In genomic region chr1:66467821-66468703, GRCm38 (mm10) we compare ENCODE assay signal across 8 mouse cellular contexts. TPM values are rescaled to one million over a fixed set of nuclear protein-coding genes. Genes with fewer than 3 reads are reported as not detected.
A peak's percentile ranks its signal among the peaks of the same experiment; 100 is the strongest.
DNase-seq lines count a peak whose midpoint lies in the region; ATAC-seq lines count a peak whose summit lies in the region.

Gene Unc80, plus strand, starts transcription at chr1:66468367.

- H3K9me3 ChIP-seq in heart, embryonic 12.5 days (replicated peaks), result no peaks in the 10 kb centered on the region
- H3K9me3 ChIP-seq in liver, embryonic 15.5 days (replicated peaks), result no peaks in the 10 kb centered on the region

- H3K4me1 ChIP-seq in heart, embryonic 12.5 days (replicated peaks), result no peaks in the 10 kb centered on the region; the same call in 1 of the 2 replicates
- H3K4me1 ChIP-seq in liver, embryonic 15.5 days (replicated peaks), result no peaks in the 10 kb centered on the region

- no peak within 1 kb of the TSS; the same call in 1 of the 2 replicates for H3K9ac ChIP-seq in heart, embryonic 12.5 days
- H3K9ac ChIP-seq in liver, embryonic 15.5 days, result no peak within 1 kb of the TSS

- peak within 1 kb of the TSS; percentile 60 for H3K4me3 ChIP-seq in heart, embryonic 12.5 days
- peak within 1 kb of the TSS; percentile 37 for H3K4me3 ChIP-seq in liver, embryonic 15.5 days (replicated peaks)

- DNase-seq in urinary bladder, adult 2 months (ENCODE audit: low spot score), result peak; percentile 24
- no peak for DNase-seq in urinary bladder, postnatal 10 days (ENCODE audit: low spot score)
- DNase-seq in embryo, embryonic 11.5 days (ENCODE audit: low read depth, low spot score), result peak; percentile 41
- DNase-seq in kidney, postnatal 25 days, result peak; percentile 7 to 56
- DNase-seq in ovary, adult 18-20 months (ENCODE audit: low spot score), result peak; percentile 15

- ATAC-seq in heart, embryonic 12.5 days (ENCODE audit: insufficient number of reproducible peaks, low FRiP score), result peak; percentile 88
- peak; percentile 15; the same call in 1 of the 2 replicates for ATAC-seq in liver, embryonic 15.5 days (ENCODE audit: insufficient read depth)
- ATAC-seq in inflammation-experienced regulatory T-cells, adult 6 months, result no peak

- H3K36me3 ChIP-seq in heart, embryonic 12.5 days, result no peaks in the 10 kb centered on the region
- no peaks in the 10 kb centered on the region for H3K36me3 ChIP-seq in liver, embryonic 15.5 days (replicated peaks)

- WGBS in heart, embryonic 12.5 days, result 1% methylated on average over 66 of the region's 83 CpGs
- WGBS in liver, embryonic 15.5 days (ENCODE audit: insufficient replicate concordance), result 1% methylated on average over 71 of the region's 83 CpGs

- peaks cover 8% of the 10 kb centered on the region for H3K27me3 ChIP-seq in heart, embryonic 12.5 days (replicated peaks)
- H3K27me3 ChIP-seq in liver, embryonic 15.5 days, result peaks cover 20% of the 10 kb centered on the region

- H3K4me2 ChIP-seq in heart, embryonic 12.5 days, result peak within 1 kb of the TSS; percentile 93
- H3K4me2 ChIP-seq in liver, embryonic 15.5 days, result peak within 1 kb of the TSS; percentile 59

- no peak within 1 kb of the TSS for H3K27ac ChIP-seq in heart, embryonic 12.5 days (ENCODE audit: poor library complexity, severe bottlenecking)
- no peak within 1 kb of the TSS for H3K27ac ChIP-seq in liver, embryonic 15.5 days (replicated peaks)

RNA-seq across cellular contexts. Expression of gene Unc80, which starts in this region (rescaled TPM):
- polyA plus RNA-seq in urinary bladder, adult 2 months (2012; rRNA removed), result 0.03 and 0.07 TPM in 2 replicates
- polyA plus RNA-seq in heart, embryonic 12.5 days (2016; fragmentation: Nextera tagmentation; extraction: Ambion mirVana), result 0.14 and 0.15 TPM in 2 replicates
- polyA plus RNA-seq in liver, embryonic 15.5 days (2015; fragmentation: Nextera tagmentation; extraction: Ambion mirVana), result not detected in 2 replicates
- under 1 TPM in 1 of 3 experiments, not detected in 2; 0.03 TPM for polyA plus RNA-seq in inflammation-experienced regulatory T-cells, adult 6 months (2017; shearing (Covaris generic))

Comparison
In these comparisons a context has a peak if more than half of its experiments do, and no peak if none do; other contexts are left out.
1. Peak in DNase-seq in urinary bladder, adult 2 months; RNA of the gene not detected or under 1 TPM.
2. Peak in ATAC-seq, H3K4me3 ChIP-seq and H3K4me2 ChIP-seq in heart, embryonic 12.5 days; RNA of the gene not detected or under 1 TPM.
3. Peak in ATAC-seq, H3K4me3 ChIP-seq and H3K4me2 ChIP-seq in liver, embryonic 15.5 days; RNA of the gene not detected or under 1 TPM.